Mouse (Mus musculus) midbrain, embryonic 13.5 days (tissue): ENCODE results near the gene Zc3h12c. TPM values are rescaled to one million over a fixed set of nuclear protein-coding genes. Genes with fewer than 3 reads are reported as not detected.
"Not testable (repeated sequence)": the region's sequence is repeated elsewhere in the genome, so short reads cannot be mapped to it uniquely, and the experiment has no call there.

Experiments
- ATAC-seq: fragments of 200-750 bp; cut with Nextera tagmentation; 2 replicates; pipeline ENCODE4 v1.8.0; 2017; ENCODE audit warnings: mild to moderate bottlenecking, moderate TSS enrichment, moderate library complexity
- H3K27ac ChIP-seq: fragments of 300-500 bp; sonication (generic); 2 replicates; pipeline ENCODE4 v1.5.1; 2015; ENCODE audit warnings: inconsistent platforms, mild to moderate bottlenecking, moderate library complexity
- H3K27me3 ChIP-seq: fragments of 300-500 bp; sonication (generic); 2 replicates; pipeline ENCODE4 v1.6.1; 2015; ENCODE audit warnings: mild to moderate bottlenecking, inconsistent platforms
- H3K36me3 ChIP-seq: fragments of 300-500 bp; sonication (generic); 2 replicates; pipeline ENCODE4 v1.6.1; 2015; ENCODE audit warnings: mild to moderate bottlenecking, inconsistent platforms
- H3K4me1 ChIP-seq: fragments of 300-500 bp; sonication (generic); replicated peaks from 2 replicates; pipeline ENCODE4 v1.6.1; 2015; ENCODE audit warnings: inconsistent platforms
- H3K4me2 ChIP-seq: fragments of 300-500 bp; sonication (generic); replicated peaks from 2 replicates; pipeline ENCODE4 v1.6.1; 2015; ENCODE audit warnings: moderate library complexity, mild to moderate bottlenecking, inconsistent platforms
- H3K4me3 ChIP-seq: fragments of 300-500 bp; sonication (generic); replicated peaks from 2 replicates; pipeline ENCODE4 v1.5.1; 2015; ENCODE audit warnings: mild to moderate bottlenecking, inconsistent platforms
- H3K9ac ChIP-seq: fragments of 300-500 bp; sonication (generic); replicated peaks from 2 replicates; pipeline ENCODE4 v1.6.1; 2015; ENCODE audit warnings: mild to moderate bottlenecking, inconsistent platforms
- H3K9me3 ChIP-seq: fragments of 300-500 bp; sonication (generic); 2 replicates; pipeline ENCODE4 v1.6.1; 2016; ENCODE audit warnings: mild to moderate bottlenecking, inconsistent platforms
- WGBS: fragments of 180-500 bp; shearing (Covaris S2); methylation state at CpG from one replicate; pipeline ENCODE4 v1.1.7; 2015; 5-methylcytosine and 5-hydroxymethylcytosine counted together
- polyA plus RNA-seq: library from polyadenylated mRNA; unstranded; fragments of >200 nt; fragmentation: Nextera tagmentation; extraction: Ambion mirVana; gene quantifications from 2 replicates; pipeline ENCODE4 v1.2.1, GENCODE M21; 2015

Gene Zc3h12c
- polyA plus RNA-seq, 1 experiment from 2014 or later, result 10.8 TPM

DNA sequence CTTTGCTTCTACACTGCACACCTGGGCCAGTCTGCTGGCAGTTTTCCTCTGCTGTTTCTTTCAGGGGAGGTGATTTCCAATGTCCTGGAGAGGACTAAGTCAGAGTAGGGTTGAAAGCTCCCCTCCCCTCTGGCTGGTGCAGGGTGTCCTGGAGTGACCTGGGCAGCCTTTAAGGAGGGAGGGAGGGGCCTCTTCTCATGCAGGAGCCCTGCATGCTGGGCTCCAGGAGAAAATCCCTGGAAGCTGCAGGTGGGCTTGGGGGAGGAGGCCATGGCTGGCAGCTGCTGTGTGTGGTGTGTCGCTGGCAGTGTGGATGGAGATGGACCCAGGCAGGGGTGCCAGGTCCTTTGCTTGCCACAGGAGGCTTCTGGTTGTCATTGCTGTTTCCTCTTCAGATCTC is 71.0 kb downstream of the Zc3h12c start:
- Histone ChIP-seq H3K27ac (no peak overlapping the region), H3K9me3 (no peaks in the 10 kb centered on the region), H3K4me1 (0 out of 2 replicates have a peak, but pooled peaks cover 2% of the 10 kb centered on the region), H3K4me2 (no peak overlapping the region), H3K4me3 (no peak overlapping the region), H3K36me3 (no peaks in the 10 kb centered on the region), H3K9ac (no peak overlapping the region), H3K27me3 (no peaks in the 10 kb centered on the region)
- no peak for ATAC-seq
- WGBS, result 14% methylated on average over 1 of the region's 1 CpGs

DNA sequence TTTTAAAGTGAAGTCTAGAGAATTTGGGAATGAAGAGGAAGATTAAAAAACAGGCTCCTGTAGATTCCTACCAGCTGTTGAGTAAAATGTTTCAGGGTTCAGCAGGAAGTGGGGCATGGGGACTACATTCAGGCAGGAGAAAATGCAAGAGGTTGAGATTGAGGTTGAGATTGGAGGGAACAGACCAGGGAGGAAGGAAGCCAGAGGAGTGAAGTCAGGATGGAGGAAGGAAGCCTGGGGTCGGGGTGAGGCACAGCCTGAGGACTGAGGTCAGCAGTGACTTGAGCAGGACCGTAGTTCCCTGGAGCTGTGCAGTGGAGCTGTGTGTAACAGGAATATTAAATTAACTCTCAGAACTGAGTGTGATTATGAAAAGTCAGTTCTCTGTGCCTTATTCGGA is 72.7 kb downstream of the Zc3h12c start:
- ATAC-seq, result no peak
- no peaks in the 10 kb centered on the region for H3K36me3 ChIP-seq

DNA sequence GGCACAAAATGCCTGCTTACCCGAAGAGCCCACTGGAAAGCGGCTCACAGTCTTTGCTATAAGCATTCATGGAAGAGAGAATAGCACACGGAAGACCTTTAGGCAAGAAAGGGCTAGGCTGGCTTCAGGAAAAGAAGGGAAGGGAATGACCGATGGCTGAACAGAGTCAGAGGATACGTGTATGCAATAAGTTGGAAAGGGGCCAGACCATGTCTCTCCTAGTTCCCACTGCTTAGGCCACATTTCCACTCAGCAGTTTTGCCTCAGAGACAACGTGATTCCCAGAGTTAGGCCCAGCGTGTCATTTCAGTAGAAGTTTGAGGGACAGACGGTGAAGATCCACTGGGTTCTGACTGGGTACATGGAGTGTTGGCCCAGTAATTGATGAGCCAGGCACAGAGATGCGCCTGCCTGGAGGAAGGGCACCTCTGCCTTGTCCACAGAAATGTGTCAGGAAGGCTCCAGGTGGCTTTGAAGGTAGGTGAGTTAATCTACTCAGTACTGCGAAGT is 73.8 kb downstream of the Zc3h12c start:
- Histone ChIP-seq H3K4me1 (no peaks in the 10 kb centered on the region), H3K9me3 (no peaks in the 10 kb centered on the region), H3K4me2 (no peak overlapping the region), H3K36me3 (peaks cover 3% of the 10 kb centered on the region; the same call in 1 of the 2 replicates), H3K4me3 (no peak overlapping the region), H3K27ac (no peak overlapping the region), H3K9ac (no peak overlapping the region), H3K27me3 (no peaks in the 10 kb centered on the region)
- WGBS, result 88% methylated on average over 10 of the region's 10 CpGs
- ATAC-seq, result no peak

More for the DNA sequence above, 72.7 kb downstream of the Zc3h12c start:
- 85% methylated on average over 3 of the region's 3 CpGs for whole genome bisulfite sequencing
- H3K4me1 ChIP-seq, result no peaks in the 10 kb centered on the region
- no peaks in the 10 kb centered on the region for H3K9me3 ChIP-seq
- H3K4me3 ChIP-seq, result no peak overlapping the region
- no peak overlapping the region for H3K27ac ChIP-seq
- H3K9ac ChIP-seq, result no peak overlapping the region
- H3K27me3 ChIP-seq, result no peaks in the 10 kb centered on the region
- H3K4me2 ChIP-seq, result no peak overlapping the region

DNA sequence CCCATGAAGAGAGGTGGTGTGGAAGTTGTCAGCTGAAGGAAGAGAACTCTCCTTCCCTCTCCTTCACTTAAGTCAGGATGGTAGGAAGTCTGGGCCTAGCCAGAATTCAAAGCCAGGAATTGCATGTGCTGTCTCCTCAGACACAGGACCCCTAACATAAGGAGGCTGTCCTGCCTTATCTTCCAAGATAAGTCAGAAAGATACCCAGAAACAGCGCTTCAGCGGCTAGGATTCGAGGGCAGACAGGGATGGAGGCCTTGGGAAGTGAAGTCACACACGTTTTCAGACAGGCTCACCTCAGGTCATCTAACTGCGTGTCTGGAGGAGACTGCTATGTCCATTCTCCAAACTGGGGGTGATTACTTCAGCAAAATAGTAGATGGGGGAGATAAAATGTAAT is 74.4 kb downstream of the Zc3h12c start:
- no peak for ATAC-seq

DNA sequence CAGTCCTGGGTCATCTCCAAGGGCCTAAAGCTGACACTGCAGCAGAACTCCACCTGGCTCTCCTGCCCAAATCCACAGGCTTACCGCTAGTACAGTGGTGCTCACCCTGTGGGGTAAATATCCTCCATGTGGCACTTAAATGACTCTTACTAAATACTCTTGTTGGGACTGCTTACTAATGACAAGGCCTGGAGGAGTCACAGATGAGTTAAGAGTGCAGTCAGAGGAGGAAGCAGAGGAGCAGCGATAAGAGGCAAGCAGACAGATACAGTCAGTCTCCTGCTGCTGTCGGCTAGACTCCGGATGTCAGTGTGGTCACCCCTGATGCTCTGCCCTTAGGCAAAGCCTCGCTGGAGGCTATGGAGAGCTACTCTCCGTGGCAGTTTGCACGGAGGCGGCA is 75.3 kb downstream of the Zc3h12c start:
- 74% methylated on average over 8 of the region's 8 CpGs for WGBS
- Histone ChIP-seq H3K4me2 (no peak overlapping the region), H3K27me3 (no peaks in the 10 kb centered on the region), H3K4me1 (no peaks in the 10 kb centered on the region), H3K27ac (no peak overlapping the region), H3K36me3 (peaks cover 11% of the 10 kb centered on the region), H3K9ac (no peak overlapping the region), H3K4me3 (no peak overlapping the region), H3K9me3 (no peaks in the 10 kb centered on the region)
- no peak for ATAC-seq

More for the DNA sequence above, 74.4 kb downstream of the Zc3h12c start:
- H3K27me3 ChIP-seq, result no peaks in the 10 kb centered on the region
- H3K4me2 ChIP-seq, result no peak overlapping the region
- H3K27ac ChIP-seq, result no peak overlapping the region
- peaks cover 5% of the 10 kb centered on the region; the same call in 1 of the 2 replicates for H3K36me3 ChIP-seq
- no peaks in the 10 kb centered on the region for H3K4me1 ChIP-seq
- H3K9me3 ChIP-seq, result no peaks in the 10 kb centered on the region
- 87% methylated on average over 5 of the region's 5 CpGs for WGBS
- H3K9ac ChIP-seq, result no peak overlapping the region
- H3K4me3 ChIP-seq, result no peak overlapping the region

DNA sequence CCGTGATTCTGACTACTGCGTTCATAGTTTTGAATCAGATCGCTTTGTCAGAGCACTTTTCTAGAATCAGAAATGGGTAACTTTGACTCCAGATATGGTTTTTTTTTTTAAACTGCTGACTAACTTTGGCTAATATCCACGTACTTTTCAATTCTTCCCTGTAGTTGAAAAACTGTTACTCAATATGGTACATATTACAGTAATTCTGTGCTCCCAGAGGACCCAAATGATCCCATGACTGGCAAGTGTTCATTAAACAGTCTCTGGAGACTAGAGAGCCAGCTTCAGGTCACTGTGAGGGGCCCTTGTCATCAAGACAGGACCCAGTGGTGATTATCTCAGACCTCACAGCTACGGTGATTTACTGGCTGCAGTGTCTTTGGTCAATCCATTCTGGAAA is 76.1 kb downstream of the Zc3h12c start:
- Histone ChIP-seq H3K36me3 (peaks cover 19% of the 10 kb centered on the region), H3K9ac (no peak overlapping the region), H3K4me1 (no peaks in the 10 kb centered on the region), H3K4me2 (no peak overlapping the region), H3K27ac (no peak overlapping the region), H3K9me3 (no peaks in the 10 kb centered on the region), H3K27me3 (no peaks in the 10 kb centered on the region), H3K4me3 (no peak overlapping the region)
- no peak for ATAC-seq
- 90% methylated on average over 5 of the region's 5 CpGs for WGBS

DNA sequence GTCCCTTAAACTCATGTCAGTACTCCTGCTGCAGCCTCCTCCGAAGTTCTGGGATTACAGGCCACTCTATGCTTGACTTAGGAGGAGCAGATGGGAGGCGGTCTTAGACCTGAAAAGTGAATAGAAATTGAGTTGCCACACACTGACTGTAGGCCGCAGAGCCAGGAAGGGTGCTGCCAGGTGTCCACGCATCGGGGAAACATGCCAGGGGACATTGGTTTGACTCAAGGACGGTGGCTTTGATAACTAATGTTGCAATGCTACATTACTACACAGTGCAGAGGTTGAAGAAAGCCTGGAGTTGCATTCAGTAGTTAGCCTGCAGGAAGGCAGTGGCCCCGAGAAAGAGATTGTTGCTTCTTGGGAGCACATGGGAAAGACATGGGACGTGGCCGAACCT is 76.6 kb downstream of the Zc3h12c start:
- H3K27ac ChIP-seq, result no peak overlapping the region
- no peak for ATAC-seq
- H3K36me3 ChIP-seq, result peaks cover 24% of the 10 kb centered on the region
- H3K4me2 ChIP-seq, result no peak overlapping the region
- no peak overlapping the region for H3K9ac ChIP-seq
- no peak overlapping the region for H3K4me3 ChIP-seq
- H3K27me3 ChIP-seq, result no peaks in the 10 kb centered on the region
- no peaks in the 10 kb centered on the region for H3K9me3 ChIP-seq
- 90% methylated on average over 9 of the region's 9 CpGs for WGBS
- H3K4me1 ChIP-seq, result no peaks in the 10 kb centered on the region

DNA sequence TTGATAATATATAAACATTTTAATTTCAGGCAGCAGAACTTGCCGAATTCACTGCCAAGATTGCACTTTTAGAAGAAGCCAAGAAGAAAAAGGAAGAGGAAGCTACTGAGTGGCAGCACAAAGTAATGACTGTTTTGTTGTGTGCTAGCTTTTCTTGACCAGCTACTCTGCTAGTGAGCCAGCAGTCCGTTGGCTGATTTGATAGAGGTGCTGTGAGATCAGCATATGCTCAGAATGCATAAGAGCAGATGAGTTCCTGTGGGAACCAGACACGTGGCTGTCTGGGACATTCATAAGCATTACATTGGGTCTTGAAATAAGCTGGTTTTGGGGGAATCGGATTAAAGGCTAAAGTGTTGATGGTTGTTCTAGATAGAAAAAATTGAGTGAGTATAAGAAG is 86.0 kb downstream of the Zc3h12c start:
- Histone ChIP-seq H3K4me2 (no peak overlapping the region), H3K4me1 (no peaks in the 10 kb centered on the region), H3K9ac (no peak overlapping the region), H3K27me3 (no peaks in the 10 kb centered on the region), H3K9me3 (no peaks in the 10 kb centered on the region), H3K4me3 (no peak overlapping the region), H3K27ac (no peak overlapping the region), H3K36me3 (peaks cover 53% of the 10 kb centered on the region)
- ATAC-seq, result no peak
- 80% methylated on average over 4 of the region's 4 CpGs for WGBS

DNA sequence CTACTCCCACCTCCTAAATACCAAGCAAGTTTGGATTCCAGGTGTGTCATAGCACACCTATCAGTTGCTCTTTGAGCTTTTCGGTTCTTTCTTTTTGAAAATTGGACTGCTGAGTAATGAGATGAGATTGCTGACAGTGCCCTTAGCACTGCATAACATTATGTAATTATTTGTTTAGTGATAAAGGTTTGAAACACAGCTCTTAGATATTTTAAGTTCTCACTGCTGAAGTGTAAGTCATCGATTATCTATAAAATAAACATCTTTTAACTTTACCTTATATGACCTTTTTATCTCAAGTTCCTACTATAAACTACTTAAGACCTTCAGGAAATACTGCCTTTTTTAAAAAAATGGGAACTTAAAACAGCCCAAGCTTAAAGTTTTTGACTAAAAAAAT is 86.4 kb downstream of the Zc3h12c start:
- Histone ChIP-seq H3K27ac (no peak overlapping the region), H3K36me3 (peaks cover 49% of the 10 kb centered on the region), H3K9me3 (no peaks in the 10 kb centered on the region), H3K4me2 (no peak overlapping the region), H3K9ac (no peak overlapping the region), H3K27me3 (no peaks in the 10 kb centered on the region), H3K4me3 (no peak overlapping the region), H3K4me1 (no peaks in the 10 kb centered on the region)
- no peak for ATAC-seq
- 96% methylated on average over 2 of the region's 2 CpGs for WGBS

DNA sequence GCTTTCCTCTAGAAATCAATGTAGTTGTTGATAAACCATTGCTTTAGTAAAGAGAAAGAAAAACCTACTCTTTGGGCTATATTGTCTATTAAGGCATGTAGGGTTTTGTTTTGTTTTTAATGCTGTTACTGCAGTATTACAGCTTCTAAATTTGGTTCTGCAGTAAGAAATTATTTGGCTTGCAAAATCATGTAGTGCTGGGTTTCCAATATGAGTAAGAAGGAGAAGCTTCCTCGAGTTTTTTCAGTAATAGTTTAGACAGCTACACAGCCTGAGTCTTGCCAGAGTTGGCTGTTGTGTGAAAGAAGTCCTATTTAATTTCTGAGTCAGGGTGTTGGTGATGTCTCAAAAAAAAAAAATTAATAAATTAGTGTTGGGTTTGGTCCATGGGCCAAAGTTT is 90.7 kb downstream of the Zc3h12c start:
- H3K4me1 ChIP-seq, result no peaks in the 10 kb centered on the region
- no peak overlapping the region for H3K27ac ChIP-seq
- H3K4me2 ChIP-seq, result no peak overlapping the region
- H3K36me3 ChIP-seq, result peaks cover 42% of the 10 kb centered on the region
- no peaks in the 10 kb centered on the region for H3K9me3 ChIP-seq
- no peak overlapping the region for H3K9ac ChIP-seq
- ATAC-seq, result no peak
- no peak overlapping the region for H3K4me3 ChIP-seq
- no peaks in the 10 kb centered on the region for H3K27me3 ChIP-seq
- 93% methylated on average over 1 of the region's 1 CpGs for WGBS

DNA sequence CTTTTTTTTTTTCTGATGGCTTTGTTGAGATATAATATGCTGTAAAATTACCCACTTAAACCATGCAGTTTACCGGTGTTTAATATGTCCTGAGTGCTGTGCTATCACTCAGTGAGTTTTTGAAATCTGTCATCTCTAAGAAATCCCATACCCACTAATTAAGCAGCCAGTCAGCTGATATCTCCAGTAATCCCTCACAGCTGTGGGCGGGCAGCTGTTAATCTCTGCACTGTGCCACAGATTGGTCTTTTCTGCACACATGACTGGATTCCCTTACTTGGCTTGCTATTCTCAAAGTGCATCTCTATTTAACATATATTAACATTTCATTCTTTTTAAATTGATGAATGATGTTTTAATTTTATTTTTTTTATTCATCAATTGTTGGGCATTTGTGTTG is 92.3 kb downstream of the Zc3h12c start:
- Histone ChIP-seq H3K27ac (no peak overlapping the region), H3K27me3 (no peaks in the 10 kb centered on the region), H3K4me1 (no peaks in the 10 kb centered on the region), H3K4me2 (no peak overlapping the region), H3K9ac (no peak overlapping the region), H3K36me3 (peaks cover 40% of the 10 kb centered on the region), H3K4me3 (no peak overlapping the region), H3K9me3 (no peaks in the 10 kb centered on the region)
- no peak for ATAC-seq
- 63% methylated on average over 2 of the region's 2 CpGs for WGBS

DNA sequence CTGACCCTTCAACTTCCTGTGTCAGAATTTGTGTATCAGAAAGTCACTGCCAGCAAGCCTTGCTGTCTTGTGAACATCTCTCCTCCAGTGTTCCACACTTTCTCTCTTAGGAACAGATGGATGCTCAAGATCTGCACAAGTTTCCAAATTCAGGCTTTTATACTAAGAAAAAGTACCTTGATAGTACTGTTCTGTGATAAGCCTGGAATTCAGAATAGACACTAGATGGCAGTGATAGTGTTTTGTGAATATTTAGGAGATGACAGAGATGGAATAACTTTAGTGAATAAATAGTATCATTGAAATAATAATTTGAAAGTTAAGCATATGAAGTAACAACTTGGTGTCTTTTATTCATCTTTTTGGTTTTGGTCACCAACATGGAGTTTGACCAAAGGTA is 96.2 kb downstream of the Zc3h12c start:
- no peaks in the 10 kb centered on the region for H3K4me1 ChIP-seq
- H3K27ac ChIP-seq, result no peak overlapping the region
- H3K36me3 ChIP-seq, result peaks cover 49% of the 10 kb centered on the region
- H3K9me3 ChIP-seq, result no peaks in the 10 kb centered on the region
- no peak overlapping the region for H3K4me3 ChIP-seq
- no peaks in the 10 kb centered on the region for H3K27me3 ChIP-seq
- no peak for ATAC-seq
- no peak overlapping the region for H3K4me2 ChIP-seq
- no peak overlapping the region for H3K9ac ChIP-seq

DNA sequence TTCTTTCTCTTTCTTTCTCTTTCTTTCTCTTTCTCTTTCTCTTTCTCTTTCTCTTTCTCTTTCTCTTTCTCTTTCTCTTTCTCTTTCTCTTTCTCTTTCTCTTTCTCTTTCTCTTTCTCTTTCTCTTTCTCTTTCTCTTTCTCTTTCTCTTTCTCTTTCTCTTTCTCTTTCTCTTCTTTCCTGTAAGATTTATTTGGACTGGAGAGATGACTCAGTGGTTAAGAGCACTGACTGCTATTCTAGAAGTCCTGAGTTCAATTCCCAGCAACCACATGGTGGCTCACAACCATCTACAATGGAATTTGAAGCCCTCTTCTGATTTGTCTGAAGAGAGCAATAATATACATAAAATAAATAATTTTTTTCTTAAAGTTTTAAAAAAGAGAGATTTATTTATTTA is 97.0 kb downstream of the Zc3h12c start:
- peaks cover 52% of the 10 kb centered on the region for H3K36me3 ChIP-seq
- ATAC-seq, H3K27ac ChIP-seq, H3K9ac ChIP-seq, H3K4me1 ChIP-seq, H3K9me3 ChIP-seq, H3K4me3 ChIP-seq, H3K4me2 ChIP-seq, H3K27me3 ChIP-seq: not testable (repeated sequence)
